Mouse (Mus musculus): Measurements from ENCODE around the gene Mt3. TPM values are rescaled to one million over a fixed set of nuclear protein-coding genes. Genes with fewer than 3 reads are reported as not detected.

Mt3 gene
- polyA plus RNA-seq, 1 experiment, result 3.0 TPM

DNA sequence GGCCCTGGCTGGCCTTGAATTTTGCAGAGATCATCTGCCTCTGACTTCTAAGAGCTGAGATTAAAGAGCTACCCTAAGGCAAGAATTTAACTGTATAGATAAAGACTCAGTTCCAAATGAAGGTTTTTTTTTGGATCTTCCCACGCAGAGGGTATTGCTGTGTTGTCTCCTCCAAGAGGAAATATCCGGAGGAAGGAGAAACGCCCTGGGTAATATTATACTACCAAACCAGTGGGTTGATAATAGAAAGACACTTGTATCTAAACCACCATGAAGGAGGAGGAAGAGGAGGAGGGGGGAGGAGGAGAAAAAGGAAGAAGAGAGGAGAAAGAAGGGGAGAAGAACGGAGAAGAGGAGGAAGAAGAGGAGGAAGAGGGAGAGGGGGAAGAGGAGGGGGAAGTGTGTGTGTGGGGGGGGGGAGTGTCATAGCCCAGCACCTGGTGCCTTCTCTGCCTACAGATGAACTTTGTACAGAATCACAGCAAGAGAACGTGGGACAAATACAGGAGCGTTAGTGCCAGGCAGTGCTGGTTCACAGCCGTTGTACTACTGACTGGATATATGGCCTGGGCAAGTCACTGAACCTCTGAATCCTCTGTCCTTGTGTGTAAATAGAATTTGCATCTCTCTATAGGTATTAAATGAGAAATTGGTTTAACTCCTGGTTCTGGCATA lies 25.4 kb downstream of the Mt3 start:
- Histone ChIP-seq H3K27ac (ENCODE audit: control insufficient read depth, insufficient read depth, low read depth, low read length, poor library complexity) (no peak overlapping the region), H3K4me1 (ENCODE audit: control insufficient read depth, insufficient read depth, low read length) (no peaks in the 10 kb centered on the region; the same call in 1 of the 2 replicates), H3K4me3 (replicated peaks; ENCODE audit: control insufficient read depth, low read depth, low read length) (no peak overlapping the region)
- TF ChIP-seq POLR2A (IDR thresholded peaks at IDR 0.05; ENCODE audit: borderline replicate concordance, control insufficient read depth, low read depth, low read length) (no peak), CTCF (IDR thresholded peaks at IDR 0.05; ENCODE audit: control insufficient read depth, insufficient read depth, low read length) (no peak)
- WGBS, result 60% methylated on average over 7 of the region's 7 CpGs

DNA sequence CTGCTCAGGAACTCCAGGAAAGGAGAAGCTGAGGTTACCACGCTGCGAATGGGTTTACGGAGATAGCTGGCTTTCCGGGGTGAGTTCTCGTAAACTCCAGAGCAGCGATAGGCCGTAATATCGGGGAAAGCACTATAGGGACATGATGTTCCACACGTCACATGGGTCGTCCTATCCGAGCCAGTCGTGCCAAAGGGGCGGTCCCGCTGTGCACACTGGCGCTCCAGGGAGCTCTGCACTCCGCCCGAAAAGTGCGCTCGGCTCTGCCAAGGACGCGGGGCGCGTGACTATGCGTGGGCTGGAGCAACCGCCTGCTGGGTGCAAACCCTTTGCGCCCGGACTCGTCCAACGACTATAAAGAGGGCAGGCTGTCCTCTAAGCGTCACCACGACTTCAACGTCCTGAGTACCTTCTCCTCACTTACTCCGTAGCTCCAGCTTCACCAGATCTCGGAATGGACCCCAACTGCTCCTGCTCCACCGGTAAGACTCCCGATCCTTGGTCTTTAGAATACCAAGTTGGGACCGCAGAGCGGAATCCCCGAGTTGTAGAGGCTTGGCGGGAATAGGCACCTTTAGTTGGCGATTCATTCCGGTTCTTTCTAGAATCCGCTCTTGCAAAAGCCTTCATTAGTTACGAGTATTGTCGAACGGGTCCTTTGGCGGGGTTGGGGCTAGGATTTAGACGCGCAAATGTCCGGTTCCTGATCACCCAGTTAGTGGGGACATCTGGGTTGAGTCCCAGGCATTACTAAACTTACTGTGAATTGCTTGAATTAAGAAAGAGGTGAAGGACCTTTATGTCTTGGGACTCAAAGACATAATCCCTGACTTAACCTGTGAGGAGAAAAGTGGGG lies 26.7 kb downstream of the Mt3 start, which contains the start of gene Mt1:
Mt1 (plus strand) TSS at position 226 of the 856 bp plus-strand sequence.
- Histone ChIP-seq H3K4me3 (replicated peaks; ENCODE audit: control insufficient read depth, low read depth, low read length) (peak within 1 kb of the TSS; percentile 66), H3K27ac (ENCODE audit: control insufficient read depth, insufficient read depth, low read depth, low read length, poor library complexity) (peak within 1 kb of the TSS; percentile 40), H3K4me1 (ENCODE audit: control insufficient read depth, insufficient read depth, low read length) (no peaks in the 10 kb centered on the region; the same call in 1 of the 2 replicates)
- TF ChIP-seq CTCF (IDR thresholded peaks at IDR 0.05; ENCODE audit: control insufficient read depth, insufficient read depth, low read length), result no peak
- peak; percentile 69; the same call in 1 of the 2 replicates for TF ChIP-seq POLR2A (IDR thresholded peaks at IDR 0.05; ENCODE audit: borderline replicate concordance, control insufficient read depth, low read depth, low read length)
- WGBS, result under 1% methylated on average over 50 of the region's 50 CpGs

DNA sequence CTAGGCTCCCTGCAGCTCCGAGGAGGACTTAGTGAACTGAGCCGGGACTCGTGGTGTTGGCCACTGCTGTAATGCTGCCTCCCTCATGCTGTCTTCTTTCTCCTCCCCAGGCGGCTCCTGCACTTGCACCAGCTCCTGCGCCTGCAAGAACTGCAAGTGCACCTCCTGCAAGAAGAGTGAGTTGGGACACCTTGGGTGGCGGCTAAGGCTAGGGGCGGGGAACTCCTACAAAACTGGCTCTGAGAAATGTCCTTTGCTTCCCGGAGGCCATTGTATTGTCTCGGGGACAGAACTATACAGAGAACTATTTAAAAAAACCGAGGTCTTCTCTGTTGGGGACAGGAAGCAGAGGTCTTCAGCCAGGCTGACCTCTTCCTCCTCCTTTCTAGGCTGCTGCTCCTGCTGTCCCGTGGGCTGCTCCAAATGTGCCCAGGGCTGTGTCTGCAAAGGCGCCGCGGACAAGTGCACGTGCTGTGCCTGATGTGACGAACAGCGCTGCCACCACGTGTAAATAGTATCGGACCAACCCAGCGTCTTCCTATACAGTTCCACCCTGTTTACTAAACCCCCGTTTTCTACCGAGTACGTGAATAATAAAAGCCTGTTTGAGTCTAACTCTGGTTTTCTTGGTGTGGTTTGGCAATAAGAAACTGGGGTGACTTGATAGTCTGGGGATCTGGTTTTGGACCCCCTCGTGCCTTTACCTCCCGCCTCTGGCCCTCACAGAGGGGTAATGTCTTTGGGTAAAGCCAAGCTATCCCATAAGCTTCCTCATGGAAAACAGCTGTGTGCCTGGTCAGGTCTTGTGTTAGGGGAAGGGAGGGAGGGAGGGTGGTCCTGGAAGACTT lies 27.5 kb downstream of the Mt3 start:
- Histone ChIP-seq H3K4me1 (ENCODE audit: control insufficient read depth, insufficient read depth, low read length) (no peaks in the 10 kb centered on the region; the same call in 1 of the 2 replicates), H3K27ac (ENCODE audit: control insufficient read depth, insufficient read depth, low read depth, low read length, poor library complexity) (0 out of 2 replicates have a peak overlapping the region, but pooled peaks have one; percentile 11), H3K4me3 (replicated peaks; ENCODE audit: control insufficient read depth, low read depth, low read length) (peak overlapping the region; percentile 66)
- TF ChIP-seq CTCF (IDR thresholded peaks at IDR 0.05; ENCODE audit: control insufficient read depth, insufficient read depth, low read length) (no peak), POLR2A (IDR thresholded peaks at IDR 0.05; ENCODE audit: borderline replicate concordance, control insufficient read depth, low read depth, low read length) (no peak)
- 3% methylated on average over 25 of the region's 25 CpGs for WGBS

DNA sequence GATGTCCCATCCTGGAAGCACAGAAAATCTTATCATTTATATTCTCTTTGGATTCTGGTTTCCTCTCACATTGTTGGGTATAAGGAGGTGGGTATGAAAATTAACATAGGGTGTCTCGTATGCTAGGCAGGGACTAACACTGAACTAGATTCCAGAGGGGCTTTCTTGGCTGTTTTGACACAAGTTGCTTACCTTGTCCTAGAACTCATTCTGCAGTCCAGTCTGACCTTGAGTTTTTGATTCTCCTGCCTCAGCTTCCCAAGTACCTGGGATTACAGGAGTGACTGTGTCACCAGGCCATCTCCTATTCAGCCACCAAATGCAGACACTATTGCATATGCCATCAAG lies 28.1 kb downstream of the Mt3 start:
- Histone ChIP-seq H3K27ac (ENCODE audit: control insufficient read depth, insufficient read depth, low read depth, low read length, poor library complexity) (no peak overlapping the region), H3K4me1 (ENCODE audit: control insufficient read depth, insufficient read depth, low read length) (no peaks in the 10 kb centered on the region; the same call in 1 of the 2 replicates), H3K4me3 (replicated peaks; ENCODE audit: control insufficient read depth, low read depth, low read length) (no peak overlapping the region)
- 93% methylated on average over 1 of the region's 1 CpGs for WGBS
- TF ChIP-seq POLR2A (IDR thresholded peaks at IDR 0.05; ENCODE audit: borderline replicate concordance, control insufficient read depth, low read depth, low read length) (no peak), CTCF (IDR thresholded peaks at IDR 0.05; ENCODE audit: control insufficient read depth, insufficient read depth, low read length) (no peak)

DNA sequence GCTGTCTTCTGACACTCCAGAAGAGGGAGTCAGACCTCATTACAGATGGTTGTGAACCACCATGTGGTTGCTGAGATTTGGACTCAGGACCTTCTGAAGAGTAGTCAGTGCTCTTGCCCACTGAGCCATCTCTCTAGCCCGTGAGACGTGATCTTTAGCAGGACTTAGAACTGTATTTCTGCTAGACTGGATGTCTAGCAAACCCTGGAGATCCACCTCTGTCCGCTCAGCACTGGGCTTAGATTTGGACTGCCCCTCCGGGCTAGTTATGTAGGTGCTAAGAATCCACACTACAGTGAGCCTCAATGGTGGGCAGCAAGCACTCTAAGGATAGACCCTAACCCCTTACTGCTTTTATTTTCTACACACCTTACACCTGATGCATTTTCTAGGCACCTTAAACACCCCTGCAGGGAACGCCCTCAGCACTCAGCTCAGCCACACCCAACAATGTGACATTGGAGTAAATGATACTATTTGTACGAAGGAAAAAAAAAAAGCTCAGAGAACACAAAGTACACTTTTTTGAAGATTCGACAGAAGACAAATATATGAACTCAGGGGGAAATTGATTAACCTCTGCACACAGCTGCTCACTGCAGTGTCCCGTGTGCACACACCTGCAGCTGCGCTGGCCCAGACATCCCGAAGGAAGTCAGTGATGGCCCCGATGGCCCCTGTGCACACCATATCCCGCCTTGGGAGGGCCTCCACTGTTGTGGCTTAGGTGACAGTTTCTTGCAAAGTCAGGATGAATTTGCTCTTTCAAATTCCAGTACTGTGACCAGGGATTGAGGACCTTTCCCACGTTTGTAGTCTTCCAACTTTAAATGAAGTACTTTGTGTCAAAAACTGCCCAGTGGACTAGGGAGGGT lies 29.9 kb downstream of the Mt3 start:
- Histone ChIP-seq H3K4me3 (replicated peaks; ENCODE audit: control insufficient read depth, low read depth, low read length) (no peak overlapping the region), H3K27ac (ENCODE audit: control insufficient read depth, insufficient read depth, low read depth, low read length, poor library complexity) (no peak overlapping the region), H3K4me1 (ENCODE audit: control insufficient read depth, insufficient read depth, low read length) (no peaks in the 10 kb centered on the region; the same call in 1 of the 2 replicates)
- TF ChIP-seq CTCF (IDR thresholded peaks at IDR 0.05; ENCODE audit: control insufficient read depth, insufficient read depth, low read length) (no peak), POLR2A (IDR thresholded peaks at IDR 0.05; ENCODE audit: borderline replicate concordance, control insufficient read depth, low read depth, low read length) (no peak)
- WGBS, result 55% methylated on average over 13 of the region's 13 CpGs

DNA sequence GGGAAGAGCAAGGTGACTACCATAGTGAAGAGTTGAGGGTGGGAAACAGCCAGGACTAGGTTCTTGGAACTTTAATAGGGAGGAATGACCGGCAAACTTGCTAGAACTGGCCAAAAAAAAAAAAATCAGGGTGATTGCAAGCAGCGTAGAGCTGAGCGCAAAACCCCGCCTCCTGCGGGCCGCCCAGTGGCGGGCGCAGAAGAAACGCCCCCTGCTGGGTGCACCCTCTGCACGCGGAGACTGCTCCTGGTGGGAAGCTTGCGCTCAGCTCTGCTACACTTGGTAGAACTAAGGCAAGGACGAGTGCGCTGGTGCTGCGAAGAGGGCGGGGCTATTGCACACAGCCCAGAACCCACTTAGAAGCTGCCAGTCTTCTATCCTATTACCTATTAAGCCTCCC lies 30.7 kb downstream of the Mt3 start:
- Histone ChIP-seq H3K4me1 (ENCODE audit: control insufficient read depth, insufficient read depth, low read length) (no peaks in the 10 kb centered on the region; the same call in 1 of the 2 replicates), H3K4me3 (replicated peaks; ENCODE audit: control insufficient read depth, low read depth, low read length) (peak overlapping the region; percentile 33), H3K27ac (ENCODE audit: control insufficient read depth, insufficient read depth, low read depth, low read length, poor library complexity) (no peak overlapping the region)
- TF ChIP-seq POLR2A (IDR thresholded peaks at IDR 0.05; ENCODE audit: borderline replicate concordance, control insufficient read depth, low read depth, low read length), result 0 out of 2 replicates have a peak, but pooled peaks have one; percentile 7
- TF ChIP-seq CTCF (IDR thresholded peaks at IDR 0.05; ENCODE audit: control insufficient read depth, insufficient read depth, low read length), result peak; percentile 66
- WGBS, result under 1% methylated on average over 16 of the region's 16 CpGs

DNA sequence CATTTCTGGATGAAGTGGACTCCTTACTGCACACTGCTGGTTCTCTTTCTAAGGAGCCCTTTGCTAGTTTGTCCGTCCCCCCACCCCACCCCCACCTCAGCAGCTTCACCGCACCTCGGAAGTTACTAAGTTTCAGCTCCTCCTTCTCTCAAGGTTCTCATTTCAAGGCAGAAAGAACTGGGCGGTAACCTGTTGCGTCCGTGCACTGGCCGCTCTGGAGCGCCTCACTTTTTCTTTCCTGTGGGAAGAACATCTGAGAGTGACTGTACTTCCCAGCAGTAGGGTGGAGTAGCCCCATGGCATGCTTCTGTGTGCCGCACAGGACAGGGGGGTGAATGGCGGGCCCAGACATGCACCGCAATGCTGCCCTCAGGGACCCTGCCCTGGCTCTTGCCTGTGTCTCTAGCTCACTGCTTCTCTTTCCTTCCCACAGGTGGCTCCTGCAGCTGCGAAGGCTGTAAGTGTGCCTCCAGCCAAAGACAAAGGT lies 32.0 kb downstream of the Mt3 start:
- Histone ChIP-seq H3K4me1 (ENCODE audit: control insufficient read depth, insufficient read depth, low read length) (no peaks in the 10 kb centered on the region; the same call in 1 of the 2 replicates), H3K4me3 (replicated peaks; ENCODE audit: control insufficient read depth, low read depth, low read length) (no peak overlapping the region), H3K27ac (ENCODE audit: control insufficient read depth, insufficient read depth, low read depth, low read length, poor library complexity) (no peak overlapping the region)
- WGBS, result 51% methylated on average over 12 of the region's 12 CpGs
- TF ChIP-seq CTCF (IDR thresholded peaks at IDR 0.05; ENCODE audit: control insufficient read depth, insufficient read depth, low read length), result no peak
- TF ChIP-seq POLR2A (IDR thresholded peaks at IDR 0.05; ENCODE audit: borderline replicate concordance, control insufficient read depth, low read depth, low read length), result no peak
